Mouse (Mus musculus): ENCODE data around the gene Gnptab.
"Not testable (repeated sequence)": the region's sequence is repeated elsewhere in the genome, so short reads cannot be mapped to it uniquely, and the experiment has no call there.

Gnptab gene

GRCm38 (mm10) chr10:88379013-88379885 lies at the start of gene Gnptab, which contains the start of gene Dram1:
Gene Gnptab, plus strand, starts transcription at chr10:88379132.
Gene Dram1, minus strand, starts transcription at chr10:88379080.
- peak; percentile 87 for DNase-seq (ENCODE audit: extremely low read depth, insufficient read length, low spot score)

- DNase-seq (ENCODE audit: extremely low read depth, insufficient read length, low spot score), result no peak
Measured at GRCm38 (mm10) chr10:88330695-88331094, 48.2 kb upstream of the Gnptab start.

- no peak for DNase-seq (ENCODE audit: extremely low read depth, insufficient read length, low spot score)
Measured at GRCm38 (mm10) chr10:88340660-88341059, 38.3 kb upstream of the Gnptab start.

- no peak for DNase-seq (ENCODE audit: extremely low read depth, insufficient read length, low spot score)
Measured at GRCm38 (mm10) chr10:88341368-88341767, 37.6 kb upstream of the Gnptab start.

- DNase-seq (ENCODE audit: extremely low read depth, insufficient read length, low spot score), result no peak
Measured at GRCm38 (mm10) chr10:88345899-88346401, 33.0 kb upstream of the Gnptab start.

- no peak for DNase-seq (ENCODE audit: extremely low read depth, insufficient read length, low spot score)
Measured at GRCm38 (mm10) chr10:88346454-88347245, 32.3 kb upstream of the Gnptab start.

GRCm38 (mm10) chr10:88349800-88350199 lies 29.1 kb upstream of the Gnptab start:
- no peak for DNase-seq (ENCODE audit: extremely low read depth, insufficient read length, low spot score)

- no peak for DNase-seq (ENCODE audit: extremely low read depth, insufficient read length, low spot score)
Measured at GRCm38 (mm10) chr10:88350687-88351086, 28.2 kb upstream of the Gnptab start.

GRCm38 (mm10) chr10:88351411-88352103 lies 27.4 kb upstream of the Gnptab start:
- DNase-seq (ENCODE audit: extremely low read depth, insufficient read length, low spot score), result no peak

GRCm38 (mm10) chr10:88352549-88352948 lies 26.4 kb upstream of the Gnptab start:
- DNase-seq (ENCODE audit: extremely low read depth, insufficient read length, low spot score), result no peak

GRCm38 (mm10) chr10:88354599-88354998 lies 24.3 kb upstream of the Gnptab start:
- no peak for DNase-seq (ENCODE audit: extremely low read depth, insufficient read length, low spot score)

- DNase-seq (ENCODE audit: extremely low read depth, insufficient read length, low spot score), result no peak
Measured at GRCm38 (mm10) chr10:88356114-88356982, 22.6 kb upstream of the Gnptab start.

GRCm38 (mm10) chr10:88356983-88357559 lies 21.9 kb upstream of the Gnptab start:
- DNase-seq (ENCODE audit: extremely low read depth, insufficient read length, low spot score), result peak; percentile 92

GRCm38 (mm10) chr10:88362218-88362617 lies 16.7 kb upstream of the Gnptab start:
- no peak for DNase-seq (ENCODE audit: extremely low read depth, insufficient read length, low spot score)

GRCm38 (mm10) chr10:88364221-88364620 lies 14.7 kb upstream of the Gnptab start:
- DNase-seq (ENCODE audit: extremely low read depth, insufficient read length, low spot score), result no peak

GRCm38 (mm10) chr10:88369233-88369632 lies 9.7 kb upstream of the Gnptab start:
- no peak for DNase-seq (ENCODE audit: extremely low read depth, insufficient read length, low spot score)

- DNase-seq (ENCODE audit: extremely low read depth, insufficient read length, low spot score), result no peak
Measured at GRCm38 (mm10) chr10:88371793-88372192, 7.1 kb upstream of the Gnptab start.

- no peak for DNase-seq (ENCODE audit: extremely low read depth, insufficient read length, low spot score)
Measured at GRCm38 (mm10) chr10:88372436-88372835, 6.5 kb upstream of the Gnptab start.

GRCm38 (mm10) chr10:88372945-88373344 lies 6.0 kb upstream of the Gnptab start:
- not testable (repeated sequence) for DNase-seq (ENCODE audit: extremely low read depth, insufficient read length, low spot score)
